Mouse (Mus musculus): Measurements from ENCODE around the gene Ndufa3. TPM values are rescaled to one million over a fixed set of nuclear protein-coding genes. Genes with fewer than 3 reads are reported as not detected.
A peak's percentile ranks its signal among the peaks of the same experiment; 100 is the strongest.
"Not testable (repeated sequence)": the region's sequence is repeated elsewhere in the genome, so short reads cannot be mapped to it uniquely, and the experiment has no call there.

Gene Ndufa3
- polyA plus RNA-seq, 1 experiment from 2014 or later: 642 TPM

GRCm38 (mm10) chr7:3585763-3586162 lies 31.4 kb upstream of the Ndufa3 start:
- ATAC-seq (ENCODE audit: low FRiP score) (no peak), DNase-seq (ENCODE audit: low spot score) (no peak)
- 16% methylated on average over 6 of the region's 6 CpGs for WGBS
- Histone ChIP-seq H3K27me3 (ENCODE audit: control insufficient read depth, insufficient read depth, low read length) (no peaks in the 10 kb centered on the region), H3K9ac (no peak overlapping the region), H3K36me3 (replicated peaks; ENCODE audit: control insufficient read depth, insufficient read depth) (no peaks in the 10 kb centered on the region), H3K27ac (no peak overlapping the region), H3K9me3 (ENCODE audit: control insufficient read depth, low read length) (no peaks in the 10 kb centered on the region), H3K4me1 (replicated peaks; ENCODE audit: control insufficient read depth, insufficient read depth, low read length) (no peaks in the 10 kb centered on the region), H3K4me3 (replicated peaks; ENCODE audit: low read length) (no peak overlapping the region), H3K4me2 (replicated peaks) (no peak overlapping the region)

GRCm38 (mm10) chr7:3586255-3586654 lies 30.9 kb upstream of the Ndufa3 start:
- Histone ChIP-seq H3K9me3 (ENCODE audit: control insufficient read depth, low read length) (no peaks in the 10 kb centered on the region), H3K4me1 (replicated peaks; ENCODE audit: control insufficient read depth, insufficient read depth, low read length) (no peaks in the 10 kb centered on the region), H3K4me2 (replicated peaks) (no peak overlapping the region), H3K36me3 (replicated peaks; ENCODE audit: control insufficient read depth, insufficient read depth) (no peaks in the 10 kb centered on the region), H3K4me3 (replicated peaks; ENCODE audit: low read length) (no peak overlapping the region), H3K27ac (no peak overlapping the region), H3K27me3 (ENCODE audit: control insufficient read depth, insufficient read depth, low read length) (no peaks in the 10 kb centered on the region), H3K9ac (no peak overlapping the region)
- ATAC-seq (ENCODE audit: low FRiP score): no peak
- no peak for DNase-seq (ENCODE audit: low spot score)
- 2% methylated on average over 5 of the region's 5 CpGs for WGBS

- Histone ChIP-seq H3K36me3 (replicated peaks; ENCODE audit: control insufficient read depth, insufficient read depth) (no peaks in the 10 kb centered on the region), H3K9me3 (ENCODE audit: control insufficient read depth, low read length) (no peaks in the 10 kb centered on the region), H3K4me1 (replicated peaks; ENCODE audit: control insufficient read depth, insufficient read depth, low read length) (no peaks in the 10 kb centered on the region), H3K4me2 (replicated peaks) (no peak overlapping the region), H3K27ac (no peak overlapping the region), H3K4me3 (replicated peaks; ENCODE audit: low read length) (no peak overlapping the region), H3K9ac (no peak overlapping the region), H3K27me3 (ENCODE audit: control insufficient read depth, insufficient read depth, low read length) (no peaks in the 10 kb centered on the region)
- 80% methylated on average over 1 of the region's 1 CpGs for WGBS
- ATAC-seq (ENCODE audit: low FRiP score): no peak
- no peak for DNase-seq (ENCODE audit: low spot score)
Observed at GRCm38 (mm10) chr7:3587292-3587691, 29.9 kb upstream of the Ndufa3 start.

- Histone ChIP-seq H3K27ac (no peak overlapping the region), H3K9me3 (ENCODE audit: control insufficient read depth, low read length) (no peaks in the 10 kb centered on the region), H3K4me1 (replicated peaks; ENCODE audit: control insufficient read depth, insufficient read depth, low read length) (no peaks in the 10 kb centered on the region), H3K36me3 (replicated peaks; ENCODE audit: control insufficient read depth, insufficient read depth) (no peaks in the 10 kb centered on the region), H3K27me3 (ENCODE audit: control insufficient read depth, insufficient read depth, low read length) (no peaks in the 10 kb centered on the region), H3K9ac (no peak overlapping the region), H3K4me2 (replicated peaks) (no peak overlapping the region), H3K4me3 (replicated peaks; ENCODE audit: low read length) (no peak overlapping the region)
- WGBS: 81% methylated on average over 3 of the region's 3 CpGs
- no peak for DNase-seq (ENCODE audit: low spot score)
- no peak for ATAC-seq (ENCODE audit: low FRiP score)
Observed at GRCm38 (mm10) chr7:3590550-3590949, 26.6 kb upstream of the Ndufa3 start.

- no peak overlapping the region for H3K4me3 ChIP-seq (replicated peaks; ENCODE audit: low read length)
- no peaks in the 10 kb centered on the region for H3K4me1 ChIP-seq (replicated peaks; ENCODE audit: control insufficient read depth, insufficient read depth, low read length)
- no peaks in the 10 kb centered on the region for H3K36me3 ChIP-seq (replicated peaks; ENCODE audit: control insufficient read depth, insufficient read depth)
- no peak overlapping the region for H3K9ac ChIP-seq
- H3K27ac ChIP-seq: no peak overlapping the region
- no peaks in the 10 kb centered on the region for H3K27me3 ChIP-seq (ENCODE audit: control insufficient read depth, insufficient read depth, low read length)
- no peak for ATAC-seq (ENCODE audit: low FRiP score)
- no peak overlapping the region for H3K4me2 ChIP-seq (replicated peaks)
- WGBS: 82% methylated on average over 1 of the region's 1 CpGs
- no peaks in the 10 kb centered on the region for H3K9me3 ChIP-seq (ENCODE audit: control insufficient read depth, low read length)
- no peak for DNase-seq (ENCODE audit: low spot score)
Observed at GRCm38 (mm10) chr7:3591534-3591933, 25.6 kb upstream of the Ndufa3 start.

- Histone ChIP-seq H3K4me2 (replicated peaks) (no peak overlapping the region), H3K36me3 (replicated peaks; ENCODE audit: control insufficient read depth, insufficient read depth) (no peaks in the 10 kb centered on the region), H3K9me3 (ENCODE audit: control insufficient read depth, low read length) (no peaks in the 10 kb centered on the region), H3K9ac (no peak overlapping the region), H3K4me3 (replicated peaks; ENCODE audit: low read length) (no peak overlapping the region), H3K4me1 (replicated peaks; ENCODE audit: control insufficient read depth, insufficient read depth, low read length) (no peaks in the 10 kb centered on the region), H3K27ac (no peak overlapping the region), H3K27me3 (ENCODE audit: control insufficient read depth, insufficient read depth, low read length) (no peaks in the 10 kb centered on the region)
- ATAC-seq (ENCODE audit: low FRiP score) (no peak), DNase-seq (ENCODE audit: low spot score) (no peak)
Observed at GRCm38 (mm10) chr7:3593855-3594254, 23.3 kb upstream of the Ndufa3 start.

GRCm38 (mm10) chr7:3594686-3595085 lies 22.5 kb upstream of the Ndufa3 start:
- H3K27ac ChIP-seq: no peak overlapping the region
- ATAC-seq (ENCODE audit: low FRiP score) (no peak), DNase-seq (ENCODE audit: low spot score) (no peak)
- no peaks in the 10 kb centered on the region for H3K4me1 ChIP-seq (replicated peaks; ENCODE audit: control insufficient read depth, insufficient read depth, low read length)
- no peaks in the 10 kb centered on the region for H3K9me3 ChIP-seq (ENCODE audit: control insufficient read depth, low read length)
- no peaks in the 10 kb centered on the region for H3K36me3 ChIP-seq (replicated peaks; ENCODE audit: control insufficient read depth, insufficient read depth)
- H3K27me3 ChIP-seq (ENCODE audit: control insufficient read depth, insufficient read depth, low read length): no peaks in the 10 kb centered on the region
- H3K9ac ChIP-seq: no peak overlapping the region
- H3K4me3 ChIP-seq (replicated peaks; ENCODE audit: low read length): no peak overlapping the region
- peak overlapping the region; percentile 22 for H3K4me2 ChIP-seq (replicated peaks)
- 20% methylated on average over 5 of the region's 5 CpGs for WGBS

GRCm38 (mm10) chr7:3595146-3595545 lies 22.0 kb upstream of the Ndufa3 start:
- Histone ChIP-seq H3K4me2 (replicated peaks) (peak overlapping the region; percentile 22), H3K4me1 (replicated peaks; ENCODE audit: control insufficient read depth, insufficient read depth, low read length) (no peaks in the 10 kb centered on the region), H3K4me3 (replicated peaks; ENCODE audit: low read length) (no peak overlapping the region), H3K9ac (no peak overlapping the region), H3K27ac (no peak overlapping the region), H3K36me3 (replicated peaks; ENCODE audit: control insufficient read depth, insufficient read depth) (no peaks in the 10 kb centered on the region), H3K27me3 (ENCODE audit: control insufficient read depth, insufficient read depth, low read length) (no peaks in the 10 kb centered on the region), H3K9me3 (ENCODE audit: control insufficient read depth, low read length) (no peaks in the 10 kb centered on the region)
- 17% methylated on average over 9 of the region's 9 CpGs for WGBS
- DNase-seq (ENCODE audit: low spot score) (no peak), ATAC-seq (ENCODE audit: low FRiP score) (no peak)

- not testable (repeated sequence) for H3K27me3 ChIP-seq (ENCODE audit: control insufficient read depth, insufficient read depth, low read length); H3K27ac ChIP-seq; H3K36me3 ChIP-seq (replicated peaks; ENCODE audit: control insufficient read depth, insufficient read depth); H3K9me3 ChIP-seq (ENCODE audit: control insufficient read depth, low read length); H3K4me2 ChIP-seq (replicated peaks); H3K4me3 ChIP-seq (replicated peaks; ENCODE audit: low read length); H3K9ac ChIP-seq; ATAC-seq (ENCODE audit: low FRiP score); DNase-seq (ENCODE audit: low spot score); H3K4me1 ChIP-seq (replicated peaks; ENCODE audit: control insufficient read depth, insufficient read depth, low read length)
- WGBS: 84% methylated on average over 1 of the region's 1 CpGs
Observed at GRCm38 (mm10) chr7:3597755-3598154, 19.4 kb upstream of the Ndufa3 start.

GRCm38 (mm10) chr7:3601119-3601518 lies 16.1 kb upstream of the Ndufa3 start:
- WGBS: 17% methylated on average over 4 of the region's 4 CpGs
- H3K9ac ChIP-seq: no peak overlapping the region
- H3K27me3 ChIP-seq (ENCODE audit: control insufficient read depth, insufficient read depth, low read length): no peaks in the 10 kb centered on the region
- no peaks in the 10 kb centered on the region for H3K9me3 ChIP-seq (ENCODE audit: control insufficient read depth, low read length)
- peak; percentile 43; the same call in 1 of the 2 replicates for ATAC-seq (ENCODE audit: low FRiP score)
- DNase-seq (ENCODE audit: low spot score): peak; percentile 89
- no peak overlapping the region for H3K27ac ChIP-seq
- H3K4me2 ChIP-seq (replicated peaks): no peak overlapping the region
- H3K36me3 ChIP-seq (replicated peaks; ENCODE audit: control insufficient read depth, insufficient read depth): no peaks in the 10 kb centered on the region
- H3K4me3 ChIP-seq (replicated peaks; ENCODE audit: low read length): no peak overlapping the region
- no peaks in the 10 kb centered on the region for H3K4me1 ChIP-seq (replicated peaks; ENCODE audit: control insufficient read depth, insufficient read depth, low read length)
